Mouse (Mus musculus) liver, embryonic 11.5 days (tissue): ENCODE measurements around the gene Cdx2. TPM values are rescaled to one million over a fixed set of nuclear protein-coding genes. Genes with fewer than 3 reads are reported as not detected.

Source experiments
- ATAC-seq: fragments of 200-750 bp; cut with Nextera tagmentation; replicated peaks from 2 replicates; pipeline ENCODE4 v1.8.0; 2017; ENCODE audit warnings: moderate number of reproducible peaks, mild to moderate bottlenecking, moderate TSS enrichment, moderate library complexity; ENCODE audit not compliant: low FRiP score
- DNase-seq: peaks from one replicate; pipeline ENCODE4 v3.0.0-alpha.2; 2017; ENCODE audit warnings: low spot score
- H3K27ac ChIP-seq: fragments of 300-500 bp; sonication (generic); 2 replicates; pipeline ENCODE4 v1.5.1; 2014; ENCODE audit warnings: mild to moderate bottlenecking, low read depth, low read length, control low read depth
- H3K27me3 ChIP-seq: fragments of 300-500 bp; sonication (generic); replicated peaks from 2 replicates; pipeline ENCODE4 v1.6.1; 2014; ENCODE audit warnings: low read length, mixed read lengths; ENCODE audit not compliant: control insufficient read depth, insufficient read depth
- H3K36me3 ChIP-seq: fragments of 300-500 bp; sonication (generic); 2 replicates; pipeline ENCODE4 v1.6.1; 2014; ENCODE audit warnings: mild to moderate bottlenecking, low read length, moderate library complexity, mixed read lengths; ENCODE audit not compliant: control insufficient read depth, insufficient read depth
- H3K4me1 ChIP-seq: fragments of 300-500 bp; sonication (generic); replicated peaks from 2 replicates; pipeline ENCODE4 v1.6.1; 2014; ENCODE audit warnings: low read length, mixed read lengths; ENCODE audit not compliant: control insufficient read depth, insufficient read depth
- H3K4me2 ChIP-seq: fragments of 300-500 bp; sonication (generic); 2 replicates; pipeline ENCODE4 v1.6.1; 2014; ENCODE audit warnings: mild to moderate bottlenecking, control low read depth, moderate library complexity
- H3K4me3 ChIP-seq: fragments of 300-500 bp; sonication (generic); 2 replicates; pipeline ENCODE4 v1.5.1; 2014; ENCODE audit warnings: low read depth, low read length, control low read depth
- H3K9ac ChIP-seq: fragments of 300-500 bp; sonication (generic); 2 replicates; pipeline ENCODE4 v1.6.1; 2014; ENCODE audit warnings: low read depth, low read length, control low read depth
- H3K9me3 ChIP-seq: fragments of 300-500 bp; sonication (generic); 2 replicates; pipeline ENCODE4 v1.6.1; 2016; ENCODE audit warnings: low read length, inconsistent platforms, mixed read lengths; ENCODE audit not compliant: control insufficient read depth
- WGBS: fragments of 180-500 bp; shearing (Covaris S2); extraction: QIAGEN DNeasy Blood & Tissue Kit; methylation state at CpG from one replicate; pipeline ENCODE4 v1.1.7; 2014; 5-methylcytosine and 5-hydroxymethylcytosine counted together
- polyA plus RNA-seq: library from polyadenylated mRNA; unstranded; fragments of >200 nt; fragmentation: Nextera tagmentation; extraction: Ambion mirVana; gene quantifications from 2 replicates; pipeline ENCODE4 v1.2.1, GENCODE M21; 2014

Gene Cdx2
- polyA plus RNA-seq, 1 experiment from 2014 or later = 0.14 TPM

GRCm38 (mm10) chr5:147291764-147292505 lies 15.1 kb downstream of the Cdx2 start:
- no peak for DNase-seq
- peaks cover 14% of the 10 kb centered on the region for H3K4me1 ChIP-seq
- no peak overlapping the region for H3K9ac ChIP-seq
- no peaks in the 10 kb centered on the region for H3K9me3 ChIP-seq
- no peaks in the 10 kb centered on the region for H3K36me3 ChIP-seq
- ATAC-seq = no peak
- peak overlapping the region; percentile 46 for H3K4me2 ChIP-seq
- 19% methylated on average over 16 of the region's 16 CpGs for WGBS
- H3K27ac ChIP-seq = no peak overlapping the region
- 0 out of 2 replicates have a peak overlapping the region, but pooled peaks have one; percentile 3 for H3K4me3 ChIP-seq
- H3K27me3 ChIP-seq = peaks cover 38% of the 10 kb centered on the region

- WGBS = 69% methylated on average over 4 of the region's 4 CpGs
- ATAC-seq = no peak
- peaks cover 16% of the 10 kb centered on the region for H3K27me3 ChIP-seq
Observed at GRCm38 (mm10) chr5:147284365-147284764, 22.7 kb downstream of the Cdx2 start.

GRCm38 (mm10) chr5:147277547-147277925 lies 29.5 kb downstream of the Cdx2 start:
- Histone ChIP-seq H3K9ac (no peak overlapping the region), H3K36me3 (no peaks in the 10 kb centered on the region), H3K27me3 (peaks cover 82% of the 10 kb centered on the region), H3K4me1 (no peaks in the 10 kb centered on the region), H3K4me3 (no peak overlapping the region), H3K4me2 (0 out of 2 replicates have a peak overlapping the region, but pooled peaks have one; percentile 5), H3K9me3 (no peaks in the 10 kb centered on the region), H3K27ac (no peak overlapping the region)
- ATAC-seq (no peak), DNase-seq (no peak)
- WGBS = 1% methylated on average over 13 of the region's 13 CpGs

More at GRCm38 (mm10) chr5:147284365-147284764, 22.7 kb downstream of the Cdx2 start:
- H3K27ac ChIP-seq = no peak overlapping the region
- no peaks in the 10 kb centered on the region for H3K9me3 ChIP-seq
- no peak for DNase-seq
- no peaks in the 10 kb centered on the region for H3K36me3 ChIP-seq
- H3K4me2 ChIP-seq = no peak overlapping the region
- H3K4me1 ChIP-seq = no peaks in the 10 kb centered on the region
- no peak overlapping the region for H3K9ac ChIP-seq
- no peak overlapping the region for H3K4me3 ChIP-seq

GRCm38 (mm10) chr5:147276701-147277546 lies 30.1 kb downstream of the Cdx2 start:
- Histone ChIP-seq H3K4me3 (no peak overlapping the region), H3K27me3 (peaks cover 88% of the 10 kb centered on the region), H3K4me1 (no peaks in the 10 kb centered on the region), H3K9ac (no peak overlapping the region), H3K36me3 (no peaks in the 10 kb centered on the region), H3K4me2 (no peak overlapping the region), H3K9me3 (no peaks in the 10 kb centered on the region), H3K27ac (no peak overlapping the region)
- ATAC-seq (no peak), DNase-seq (no peak)
- 7% methylated on average over 18 of the region's 18 CpGs for WGBS

GRCm38 (mm10) chr5:147275761-147276160 lies 31.3 kb downstream of the Cdx2 start:
- H3K9me3 ChIP-seq = no peaks in the 10 kb centered on the region
- no peak for DNase-seq
- no peaks in the 10 kb centered on the region for H3K36me3 ChIP-seq
- no peaks in the 10 kb centered on the region for H3K4me1 ChIP-seq
- H3K27ac ChIP-seq = no peak overlapping the region
- ATAC-seq = no peak
- no peak overlapping the region for H3K4me3 ChIP-seq
- H3K9ac ChIP-seq = no peak overlapping the region
- no peak overlapping the region for H3K4me2 ChIP-seq
- peaks cover 94% of the 10 kb centered on the region for H3K27me3 ChIP-seq
- WGBS = 14% methylated on average over 3 of the region's 3 CpGs

GRCm38 (mm10) chr5:147274174-147275141 lies 32.6 kb downstream of the Cdx2 start:
- peak; percentile 46 for DNase-seq
- no peak overlapping the region for H3K4me2 ChIP-seq
- H3K4me1 ChIP-seq = no peaks in the 10 kb centered on the region
- ATAC-seq = no peak
- 2% methylated on average over 48 of the region's 48 CpGs for WGBS
- H3K9ac ChIP-seq = no peak overlapping the region
- H3K27ac ChIP-seq = no peak overlapping the region
- H3K36me3 ChIP-seq = no peaks in the 10 kb centered on the region
- H3K4me3 ChIP-seq = no peak overlapping the region
- peaks cover 98% of the 10 kb centered on the region for H3K27me3 ChIP-seq
- H3K9me3 ChIP-seq = no peaks in the 10 kb centered on the region

- no peak for ATAC-seq
- Histone ChIP-seq H3K9me3 (no peaks in the 10 kb centered on the region), H3K27ac (no peak overlapping the region), H3K4me2 (no peak overlapping the region), H3K4me3 (no peak overlapping the region), H3K4me1 (no peaks in the 10 kb centered on the region), H3K27me3 (peaks cover 98% of the 10 kb centered on the region), H3K9ac (no peak overlapping the region), H3K36me3 (no peaks in the 10 kb centered on the region)
- DNase-seq = peak; percentile 39
- 4% methylated on average over 10 of the region's 10 CpGs for WGBS
Observed at GRCm38 (mm10) chr5:147272808-147273345, 34.2 kb downstream of the Cdx2 start.
